Mouse (Mus musculus) testis, adult 2 months (tissue): ENCODE results near the gene Cpsf3.

Source experiments
- CTCF ChIP-seq: fragments of 200-500 bp; IDR thresholded peaks from 2 replicates; pipeline ENCODE4 v1.5.1; 2012; ENCODE audit warnings: low read depth, mild to moderate bottlenecking, inconsistent platforms, low read length, moderate library complexity; ENCODE audit not compliant: control insufficient read depth, insufficient read depth, insufficient replicate concordance
- POLR2A ChIP-seq: fragments of 200-500 bp; IDR thresholded peaks from 2 replicates; pipeline ENCODE4 v1.6.1; 2012; ENCODE audit warnings: low read depth, mild to moderate bottlenecking, inconsistent platforms, low read length, moderate library complexity; ENCODE audit not compliant: control insufficient read depth

DNA sequence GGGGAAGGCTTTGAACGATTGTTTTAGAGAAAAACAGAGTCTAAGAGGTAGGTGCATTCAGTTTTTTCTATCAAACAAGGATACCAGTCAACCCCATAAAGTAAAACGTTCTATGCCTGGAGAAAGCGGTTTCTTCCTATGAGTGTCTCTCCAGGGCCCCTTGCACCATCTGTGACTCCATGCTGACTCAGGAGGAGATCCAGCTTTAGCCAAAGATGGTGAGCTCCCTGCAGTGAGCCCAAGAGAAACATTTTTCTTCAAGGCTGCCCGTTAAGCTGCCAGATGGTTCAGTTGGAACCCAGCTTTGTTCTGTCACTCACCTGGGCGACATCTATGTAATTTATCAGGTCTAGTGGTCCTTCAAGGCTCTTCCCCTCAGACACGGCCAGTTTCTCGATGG lies 10.7 kb upstream of the Cpsf3 start:
- TF ChIP-seq POLR2A, result no peak
- TF ChIP-seq CTCF, result no peak
